Mouse (Mus musculus) yolk sac, embryonic 10.5 days (tissue): ENCODE measurements around the gene Mms19.

Experiments
- DNase-seq: peaks from one replicate; pipeline ENCODE4 v3.0.0-alpha.2; 2017; ENCODE audit warnings: low spot score

Mms19 gene

DNA sequence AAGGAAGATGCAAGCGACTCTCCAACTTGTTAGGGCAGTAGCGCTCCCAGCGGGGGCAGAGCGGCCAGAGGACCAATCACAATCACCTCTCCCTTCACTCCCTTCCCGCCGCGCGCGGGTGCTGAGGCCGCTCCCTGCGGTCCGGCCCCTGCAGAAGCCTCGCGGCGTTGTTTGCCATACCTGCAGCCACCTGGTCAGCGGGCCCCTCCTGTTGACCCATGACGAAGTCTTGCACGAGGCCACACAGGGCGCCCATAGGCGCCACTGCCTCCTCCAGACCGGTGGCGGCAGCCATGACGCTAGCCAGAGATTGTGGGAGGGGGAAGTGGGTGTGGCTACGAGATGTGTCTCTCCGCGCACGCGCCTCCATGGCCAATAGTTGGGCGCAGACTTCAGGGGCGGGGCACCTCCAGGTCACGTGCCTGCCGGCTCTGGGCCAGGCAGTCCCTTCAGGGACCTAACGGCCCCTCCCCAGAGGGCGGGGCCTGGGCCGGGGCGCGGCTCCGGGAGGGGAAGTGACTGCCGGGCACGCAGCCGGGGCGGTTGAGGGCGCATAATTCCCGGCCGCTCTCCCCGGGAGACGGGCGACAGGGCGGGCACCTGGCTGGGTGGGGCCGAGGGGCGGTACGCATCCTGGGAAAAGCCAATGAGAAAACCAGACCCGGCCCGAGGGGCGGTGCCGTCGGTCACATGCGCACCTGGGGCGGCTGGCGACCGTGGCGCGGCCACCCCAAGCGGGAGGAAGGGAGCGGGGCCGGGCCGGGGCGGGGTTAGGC is at the start of gene Mms19:
Gene Mms19, minus strand, starts transcription at position 339 of the 776 bp plus-strand sequence.
- peak; percentile 99 for DNase-seq

GRCm38 (mm10) chr19:42026158-42026557 is 45.2 kb upstream of the Mms19 start:
- DNase-seq: peak; percentile 56

DNA sequence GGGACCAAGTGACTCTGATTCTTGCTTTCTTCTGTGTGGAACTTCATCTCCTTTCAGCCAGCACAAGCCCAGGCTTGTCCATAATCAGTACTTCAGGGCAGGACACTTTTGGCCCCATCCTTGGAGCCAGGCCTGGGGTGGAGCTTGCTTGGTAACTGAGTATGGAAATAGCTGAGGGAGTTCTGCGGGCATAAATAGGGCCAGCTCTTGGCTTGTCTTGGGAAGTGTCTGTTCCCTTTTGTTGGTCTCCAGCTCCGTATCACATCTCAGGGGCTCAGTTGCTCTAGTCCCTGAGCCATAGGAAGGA is 41.5 kb upstream of the Mms19 start:
- no peak for DNase-seq

DNA sequence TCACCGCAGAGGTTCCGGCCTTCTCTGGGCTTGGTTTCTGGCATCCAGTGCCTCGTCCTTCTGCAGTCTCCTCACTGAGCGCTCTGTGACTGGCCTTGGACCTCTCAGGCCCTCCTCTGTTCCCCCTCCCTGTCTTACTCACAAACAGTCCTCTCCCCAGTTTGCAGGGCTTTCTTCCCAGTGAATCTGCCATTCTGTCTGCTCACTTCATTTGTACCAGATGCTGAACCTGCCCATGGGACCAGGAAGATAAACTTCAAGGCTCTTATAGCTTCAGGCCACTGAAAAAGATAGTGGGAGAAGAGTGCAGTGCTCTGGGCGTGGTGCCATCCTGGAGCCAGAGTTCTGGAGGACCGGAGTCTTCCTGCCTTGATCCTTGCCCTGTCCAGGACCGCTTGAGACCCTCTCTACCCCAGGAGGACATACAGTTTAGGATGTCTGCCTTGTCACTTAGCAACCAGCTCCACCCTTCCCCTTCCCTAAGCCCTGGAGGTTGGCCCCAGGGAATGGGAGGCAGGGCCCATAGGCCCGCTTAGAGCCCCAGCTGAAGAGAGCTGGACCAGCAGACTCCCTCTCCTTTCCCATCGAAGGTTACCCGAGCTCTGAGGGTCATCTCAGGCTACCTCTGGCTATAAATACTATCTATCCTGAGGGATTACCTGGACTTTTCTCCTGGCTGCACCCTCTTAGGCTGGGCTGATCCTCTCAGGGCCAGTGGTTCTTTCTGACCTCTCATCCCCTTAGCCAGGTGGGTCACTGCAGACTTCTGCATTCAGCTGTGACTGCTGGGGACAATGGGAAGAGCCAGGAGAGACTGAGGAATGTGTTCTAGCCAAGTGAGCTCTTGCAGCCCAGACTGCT is 41.0 kb upstream of the Mms19 start:
- DNase-seq: no peak

GRCm38 (mm10) chr19:42019011-42019522 is 38.1 kb upstream of the Mms19 start:
- no peak for DNase-seq

- DNase-seq: no peak
Observed at GRCm38 (mm10) chr19:42017399-42018247, 36.7 kb upstream of the Mms19 start.

GRCm38 (mm10) chr19:42016840-42017239 is 35.9 kb upstream of the Mms19 start:
- no peak for DNase-seq

DNA sequence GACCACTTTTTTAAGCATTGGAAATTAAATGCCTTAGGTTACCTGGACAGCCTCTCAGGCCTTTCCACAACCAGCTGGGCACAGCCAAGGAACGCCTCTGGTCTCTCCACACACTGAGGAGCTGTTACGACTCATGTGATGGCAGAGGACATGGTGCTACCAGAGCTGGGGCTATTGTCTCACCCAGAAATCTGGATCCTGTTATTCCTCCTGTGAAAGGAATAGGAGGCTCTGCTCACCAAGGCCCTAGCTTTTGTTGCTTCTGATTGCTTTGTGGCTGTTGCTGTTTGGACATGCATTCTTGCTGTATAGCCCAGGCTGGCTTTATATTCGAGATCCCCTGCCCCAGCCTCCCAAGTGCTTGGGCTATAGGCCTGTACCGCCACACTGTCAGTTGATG is 35.3 kb upstream of the Mms19 start:
- no peak for DNase-seq

DNA sequence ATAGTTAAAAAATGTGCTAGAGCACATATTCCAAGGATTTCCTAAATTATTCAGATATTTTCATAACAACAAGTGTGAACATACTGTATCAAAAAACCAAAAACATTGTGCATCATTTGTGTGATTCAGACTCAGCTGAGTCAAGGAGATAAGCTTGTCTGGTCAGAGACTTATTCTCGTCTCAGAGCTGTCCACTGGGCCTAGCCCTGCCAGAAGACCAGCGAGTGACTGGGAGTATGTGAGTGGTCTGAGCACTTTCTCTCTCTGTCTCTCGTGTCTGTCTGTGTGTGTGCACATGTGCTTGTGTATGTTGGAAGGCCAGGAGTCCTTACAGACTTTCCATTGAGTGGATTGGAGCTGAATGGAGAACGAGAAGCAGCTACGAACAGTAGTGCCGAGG is 34.0 kb upstream of the Mms19 start:
- DNase-seq: no peak

DNA sequence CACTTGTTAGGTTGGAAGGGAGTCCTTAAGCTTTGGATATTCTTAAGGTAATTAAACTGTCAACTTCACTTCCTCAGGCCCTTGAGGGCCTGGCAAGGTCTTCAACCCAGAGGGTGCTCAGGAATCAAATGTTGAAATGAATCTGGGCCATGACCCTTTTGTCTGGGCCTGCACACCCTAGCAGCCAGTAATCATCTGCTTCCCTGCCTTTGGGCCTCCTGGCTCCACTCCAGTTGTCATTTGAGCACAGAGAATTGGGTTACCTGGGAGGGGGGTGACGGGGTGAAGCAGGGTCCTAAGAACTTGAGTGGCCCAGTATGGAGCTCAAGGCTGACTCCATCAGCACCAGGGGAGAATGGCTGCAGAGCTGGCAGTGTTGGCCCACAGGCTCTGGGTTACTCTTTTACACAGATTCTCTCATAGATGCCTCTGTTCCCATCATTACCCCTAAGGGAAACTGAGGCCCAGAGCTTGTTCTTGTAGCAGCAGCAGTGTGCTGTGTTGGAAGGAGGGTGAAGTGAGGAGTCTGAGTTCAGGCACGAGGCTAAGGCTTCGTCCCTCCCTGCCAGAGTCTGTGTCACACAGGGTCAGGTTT is 33.4 kb upstream of the Mms19 start:
- DNase-seq: no peak

GRCm38 (mm10) chr19:42011123-42011522 is 30.2 kb upstream of the Mms19 start:
- no peak for DNase-seq

DNA sequence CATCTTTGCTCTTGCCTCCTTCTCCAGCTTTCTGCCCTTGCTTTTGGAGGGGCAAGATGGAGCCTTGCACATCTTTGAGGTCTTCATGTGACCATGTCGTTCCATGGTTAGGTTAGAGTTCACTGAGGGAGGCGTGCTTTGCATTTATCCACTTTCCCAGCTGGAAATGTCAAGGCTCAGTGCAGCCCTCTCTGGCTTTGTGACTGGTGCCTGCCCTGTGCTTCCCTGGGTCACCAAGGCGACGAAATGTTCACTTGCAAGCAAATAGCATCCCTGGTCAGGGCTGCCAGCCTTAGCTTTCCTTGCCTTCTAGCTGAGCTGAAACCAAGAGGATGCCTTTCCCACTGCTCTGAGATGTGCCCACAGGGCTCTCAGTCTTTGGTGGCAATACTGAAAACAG is 29.5 kb upstream of the Mms19 start:
- no peak for DNase-seq

DNA sequence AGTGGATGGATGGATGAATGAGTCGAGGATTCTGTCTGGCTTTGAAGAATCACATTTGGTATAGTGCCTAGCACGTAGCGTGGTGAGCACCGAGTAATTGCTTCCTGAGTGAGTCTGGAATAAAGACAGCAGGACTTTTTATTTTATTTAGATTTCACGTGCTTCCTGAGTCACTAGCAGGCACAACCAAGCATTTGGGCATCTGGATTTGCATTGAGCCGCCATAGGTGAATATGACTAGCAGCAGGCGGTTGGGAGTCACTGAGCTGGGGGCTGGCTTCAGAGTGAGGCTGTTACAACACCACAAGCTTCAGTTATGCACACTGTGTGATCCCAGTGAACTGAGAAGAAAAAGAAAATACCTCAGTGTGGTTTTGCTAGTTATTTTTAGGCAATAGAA is 28.1 kb upstream of the Mms19 start:
- DNase-seq: no peak

DNA sequence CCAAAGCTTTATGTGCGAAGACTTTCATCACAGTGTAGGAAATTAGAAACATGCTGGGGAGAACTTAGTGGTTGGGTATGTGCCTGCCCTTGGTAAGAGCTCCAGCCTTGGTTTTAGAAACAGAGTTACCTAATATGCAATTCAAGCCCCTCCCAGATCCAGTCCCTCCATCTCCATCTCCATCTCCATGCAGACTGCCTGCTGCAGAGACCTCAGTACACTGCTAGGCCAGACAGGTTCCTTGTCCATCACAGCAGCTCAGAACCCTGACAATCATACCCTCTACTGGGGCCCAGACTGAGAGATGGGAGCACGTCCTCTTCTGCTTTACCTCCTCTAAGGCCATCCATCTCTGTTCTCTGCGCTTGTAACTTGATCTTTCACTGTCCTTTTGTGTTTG is 27.6 kb upstream of the Mms19 start:
- no peak for DNase-seq

DNA sequence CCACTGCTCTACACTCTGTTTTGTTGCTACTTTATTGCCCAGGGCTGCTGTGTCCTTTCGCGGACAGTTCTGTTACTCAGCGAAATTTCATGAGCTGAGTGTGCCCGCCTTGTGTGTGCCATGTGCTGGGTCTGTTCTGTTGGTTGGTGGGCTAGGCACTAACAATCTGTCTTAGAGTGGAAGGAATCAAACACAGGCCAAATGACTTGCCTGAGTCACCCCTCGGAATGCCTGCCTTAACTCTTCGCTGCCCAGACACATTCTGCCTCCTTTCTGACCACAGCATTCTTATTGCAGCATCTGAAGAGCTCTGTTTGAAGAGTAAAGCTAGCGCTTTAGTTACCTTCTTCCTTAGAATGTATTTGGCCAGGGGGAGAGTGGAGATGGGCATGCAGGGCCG is 25.6 kb upstream of the Mms19 start:
- DNase-seq: no peak

GRCm38 (mm10) chr19:42005616-42006015 is 24.7 kb upstream of the Mms19 start:
- no peak for DNase-seq

- DNase-seq: no peak
Observed at GRCm38 (mm10) chr19:42004258-42004657, 23.3 kb upstream of the Mms19 start.

- DNase-seq: no peak
Observed at GRCm38 (mm10) chr19:42001253-42001980, 20.5 kb upstream of the Mms19 start.

- DNase-seq: no peak
Observed at GRCm38 (mm10) chr19:42000446-42000958, 19.5 kb upstream of the Mms19 start.

DNA sequence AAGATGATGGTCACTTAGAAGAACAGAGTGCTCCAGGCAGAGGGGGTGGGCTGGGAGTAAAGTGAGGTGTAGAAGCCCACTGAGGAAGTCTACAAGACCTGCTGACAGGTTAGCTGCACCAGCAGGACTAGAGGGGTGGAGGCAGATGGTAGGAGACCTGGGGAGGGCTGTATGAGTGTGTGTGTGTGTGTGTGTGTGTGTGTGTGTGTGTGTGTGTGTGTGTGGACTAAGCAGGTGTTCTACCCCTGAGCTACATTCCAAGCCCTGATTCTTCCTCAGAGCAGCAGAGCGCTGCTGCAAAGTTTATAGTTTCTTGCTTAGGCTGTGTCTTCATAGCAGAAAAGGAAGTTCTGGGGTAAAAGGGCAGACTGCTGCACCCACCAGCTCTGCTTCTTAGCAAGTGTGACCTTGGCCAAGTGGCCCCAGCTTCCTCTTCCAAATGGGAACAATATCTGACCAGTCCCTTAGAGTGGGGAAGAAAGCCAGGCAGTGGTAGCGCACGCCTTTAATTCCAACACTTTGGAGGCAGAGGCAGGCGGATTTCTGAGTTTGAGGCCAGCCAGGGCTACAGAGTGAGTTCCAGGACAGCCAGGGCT is 18.8 kb upstream of the Mms19 start:
- DNase-seq: no peak
